ENCODE assay signal across 8 mouse cellular contexts in the genomic region with DNA sequence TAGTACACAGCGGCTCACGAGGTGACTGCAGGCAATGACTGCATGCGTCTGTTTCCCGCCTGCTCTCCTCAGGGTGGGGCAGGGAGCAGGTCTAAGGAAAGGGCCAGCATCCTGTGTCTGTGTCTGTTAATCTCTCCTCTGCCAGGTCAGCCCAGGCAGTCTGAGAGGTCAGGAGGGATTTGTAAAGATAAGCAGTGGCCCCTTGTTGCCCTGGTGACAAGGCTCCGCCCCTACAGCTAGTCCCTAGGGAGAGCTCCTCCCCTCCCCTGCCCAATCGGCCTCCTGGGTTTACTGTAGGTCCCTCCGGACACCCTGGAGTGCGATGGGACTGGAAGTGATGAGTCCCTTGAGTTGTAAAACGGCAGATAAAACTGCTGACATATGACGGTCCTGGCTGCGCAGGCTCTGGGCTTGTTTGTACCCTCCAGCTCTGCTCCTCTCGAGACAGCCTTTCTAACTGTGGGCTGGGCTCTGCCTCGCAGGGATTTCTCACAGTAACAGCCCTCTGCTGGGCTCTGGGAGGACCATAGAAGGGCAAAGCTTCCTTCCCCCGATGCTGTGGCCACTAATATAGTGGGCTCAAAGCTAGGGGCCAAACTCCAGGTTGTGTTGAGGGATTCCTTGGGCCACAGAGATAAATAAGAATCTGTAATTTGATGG. TPM values are rescaled to one million over a fixed set of nuclear protein-coding genes. Genes with fewer than 3 reads are reported as not detected.
DNase-seq lines count a peak whose midpoint lies in the region; ATAC-seq lines count a peak whose summit lies in the region.

No protein-coding gene starts in this region.

- H3K9ac ChIP-seq in forebrain, embryonic 12.5 days: peak overlapping the region; percentile 40
- H3K9ac ChIP-seq in intestine, embryonic 14.5 days (ENCODE audit: low read length): 0 out of 2 replicates have a peak overlapping the region, but pooled peaks have one; percentile 27
- H3K9ac ChIP-seq in liver, embryonic 15.5 days: 0 out of 2 replicates have a peak overlapping the region, but pooled peaks have one; percentile 18
- H3K9ac ChIP-seq in neural tube, embryonic 14.5 days (replicated peaks; ENCODE audit: low read depth, low read length): no peak overlapping the region

- peak; percentile 33 for DNase-seq in left cerebral cortex, postnatal 4 days
- no peak for DNase-seq in left cerebral cortex, adult 18-20 months (ENCODE audit: low spot score in 2 of 2)
- DNase-seq in intestine, embryonic 14.5 days (ENCODE audit: low spot score): peak; percentile 83
- no peak for DNase-seq in right cerebral cortex, adult 18-20 months
- DNase-seq in left cerebral cortex, adult 11 months (ENCODE audit: low spot score): no peak

- peak overlapping the region; percentile 57 for H3K4me2 ChIP-seq in forebrain, embryonic 12.5 days
- peak overlapping the region; percentile 51 for H3K4me2 ChIP-seq in intestine, embryonic 14.5 days (ENCODE audit: low read length)
- peak overlapping the region; percentile 56 for H3K4me2 ChIP-seq in liver, embryonic 15.5 days
- H3K4me2 ChIP-seq in neural tube, embryonic 14.5 days (ENCODE audit: low read depth, low read length): peak overlapping the region; percentile 36

- peaks cover 22% of the 10 kb centered on the region for H3K36me3 ChIP-seq in forebrain, embryonic 12.5 days (replicated peaks)
- no peaks in the 10 kb centered on the region for H3K36me3 ChIP-seq in intestine, embryonic 14.5 days (ENCODE audit: control insufficient read depth, insufficient read depth, low read length)
- no peaks in the 10 kb centered on the region for H3K36me3 ChIP-seq in liver, embryonic 15.5 days (replicated peaks)
- no peaks in the 10 kb centered on the region for H3K36me3 ChIP-seq in neural tube, embryonic 14.5 days (ENCODE audit: control insufficient read depth, insufficient read depth, low read length)

- 1% methylated on average over 14 of the region's 14 CpGs for WGBS in forebrain, embryonic 12.5 days
- 1% methylated on average over 14 of the region's 14 CpGs for WGBS in intestine, embryonic 14.5 days
- WGBS in liver, embryonic 15.5 days (ENCODE audit: insufficient replicate concordance): 2% methylated on average over 14 of the region's 14 CpGs
- under 1% methylated on average over 14 of the region's 14 CpGs for WGBS in neural tube, embryonic 14.5 days

- peak overlapping the region; percentile 27 for H3K4me3 ChIP-seq in forebrain, embryonic 12.5 days (replicated peaks)
- peak overlapping the region; percentile 15; the same call in 1 of the 2 replicates for H3K4me3 ChIP-seq in intestine, embryonic 14.5 days (ENCODE audit: low read depth, low read length)
- H3K4me3 ChIP-seq in liver, embryonic 15.5 days (replicated peaks): peak overlapping the region; percentile 17; the same call in 1 of the 2 replicates
- 0 out of 2 replicates have a peak overlapping the region, but pooled peaks have one; percentile 4 for H3K4me3 ChIP-seq in neural tube, embryonic 14.5 days (ENCODE audit: low read depth, low read length)

- peak overlapping the region; percentile 79 for H3K27ac ChIP-seq in forebrain, embryonic 12.5 days
- H3K27ac ChIP-seq in intestine, embryonic 14.5 days (ENCODE audit: low read depth): peak overlapping the region; percentile 38; the same call in 1 of the 2 replicates
- H3K27ac ChIP-seq in liver, embryonic 15.5 days (replicated peaks): no peak overlapping the region
- peak overlapping the region; percentile 52; the same call in 1 of the 2 replicates for H3K27ac ChIP-seq in neural tube, embryonic 14.5 days (ENCODE audit: low read depth, low read length)

- peak; percentile 34 for ATAC-seq in forebrain, embryonic 12.5 days (ENCODE audit: low FRiP score)
- ATAC-seq in intestine, embryonic 14.5 days (replicated peaks; ENCODE audit: low FRiP score, low TSS enrichment, low read depth): peak; percentile 52
- peak; percentile 93 for ATAC-seq in liver, embryonic 15.5 days (ENCODE audit: insufficient read depth)
- peak; percentile 22; the same call in 1 of the 2 replicates for ATAC-seq in neural tube, embryonic 14.5 days (ENCODE audit: low read depth)

- peaks cover 72% of the 10 kb centered on the region for H3K4me1 ChIP-seq in forebrain, embryonic 12.5 days
- H3K4me1 ChIP-seq in intestine, embryonic 14.5 days (replicated peaks; ENCODE audit: control insufficient read depth, insufficient read depth, low read length): peaks cover 39% of the 10 kb centered on the region
- peaks cover 19% of the 10 kb centered on the region for H3K4me1 ChIP-seq in liver, embryonic 15.5 days (replicated peaks)
- peaks cover 21% of the 10 kb centered on the region for H3K4me1 ChIP-seq in neural tube, embryonic 14.5 days (ENCODE audit: control insufficient read depth, insufficient read depth, low read length)

- H3K27me3 ChIP-seq in forebrain, embryonic 12.5 days: no peaks in the 10 kb centered on the region; the same call in 1 of the 2 replicates
- no peaks in the 10 kb centered on the region for H3K27me3 ChIP-seq in intestine, embryonic 14.5 days (replicated peaks; ENCODE audit: control insufficient read depth, insufficient read depth, low read length)
- H3K27me3 ChIP-seq in liver, embryonic 15.5 days: peaks cover 57% of the 10 kb centered on the region
- H3K27me3 ChIP-seq in neural tube, embryonic 14.5 days (ENCODE audit: control insufficient read depth, insufficient read depth, low read length): no peaks in the 10 kb centered on the region

- intact Hi-C loops in left cerebral cortex, postnatal 4 days (cut with DNase I): no loop called here

- H3K9me3 ChIP-seq in forebrain, embryonic 12.5 days: no peaks in the 10 kb centered on the region
- H3K9me3 ChIP-seq in intestine, embryonic 14.5 days (ENCODE audit: control insufficient read depth, low read length): no peaks in the 10 kb centered on the region
- H3K9me3 ChIP-seq in liver, embryonic 15.5 days (replicated peaks): no peaks in the 10 kb centered on the region
- H3K9me3 ChIP-seq in neural tube, embryonic 14.5 days (ENCODE audit: control insufficient read depth, low read length): no peaks in the 10 kb centered on the region

RNA-seq across cellular contexts. Expression of a gene that starts 4.4 kb away (rescaled TPM):
- total RNA-seq in left cerebral cortex, postnatal 4 days (2021): 1 to 10 TPM; 3.9 to 4.6 TPM
- total RNA-seq in left cerebral cortex, adult 18-20 months (2021): 1 to 10 TPM; 2.8 to 3.1 TPM
- 24.8 and 24.9 TPM in 2 replicates for polyA plus RNA-seq in forebrain, embryonic 12.5 days (2016; fragmentation: Nextera tagmentation; extraction: Ambion mirVana)
- 3.6 and 4.2 TPM in 2 replicates for polyA plus RNA-seq in intestine, embryonic 14.5 days (2014; fragmentation: Nextera tagmentation; extraction: Ambion mirVana)
- 0.13 and 0.32 TPM in 2 replicates for polyA plus RNA-seq in liver, embryonic 15.5 days (2015; fragmentation: Nextera tagmentation; extraction: Ambion mirVana)
- polyA plus RNA-seq in neural tube, embryonic 14.5 days (2014; fragmentation: Nextera tagmentation; extraction: Ambion mirVana): 2.6 and 3.4 TPM in 2 replicates

Comparison
In these comparisons a context has a peak if more than half of its experiments do, and no peak if none do; other contexts are left out.
1. DNase-seq: peak in left cerebral cortex, postnatal 4 days (single experiment) and intestine, embryonic 14.5 days (single experiment); none in left cerebral cortex, adult 18-20 months (0 of 2), right cerebral cortex, adult 18-20 months (single experiment) and left cerebral cortex, adult 11 months (single experiment).
2. ATAC-seq: peak in every context shown above with its lines; median percentile 93 in liver, embryonic 15.5 days; 52 in intestine, embryonic 14.5 days; 34 in forebrain, embryonic 12.5 days; 22 in neural tube, embryonic 14.5 days.
3. Peak in every context shown above with its lines, with median percentiles within 50 percentile points of each other: H3K4me2 ChIP-seq and H3K4me3 ChIP-seq.